Comparison of ENCODE assay signal across 17 mouse cellular contexts in the genomic region with DNA sequence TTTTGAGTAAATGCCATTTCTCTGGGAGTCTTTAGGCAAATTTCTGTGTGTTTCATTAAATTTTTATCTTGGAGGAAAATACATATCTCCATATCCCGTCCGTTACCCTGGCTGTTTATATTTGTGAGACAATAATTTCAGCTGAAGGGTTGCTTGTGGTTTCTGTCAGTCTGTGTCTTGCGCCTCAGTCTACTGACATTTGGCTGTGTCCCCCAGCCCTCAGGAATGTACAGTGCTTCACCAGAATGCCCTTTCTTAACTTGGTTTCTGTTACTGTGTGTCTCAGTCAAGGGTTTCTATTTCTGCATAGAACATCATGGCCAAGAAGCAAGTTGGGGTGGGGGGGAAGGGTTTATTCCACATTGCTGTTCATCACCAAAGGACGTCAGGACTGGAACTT. TPM values are rescaled to one million over a fixed set of nuclear protein-coding genes. Genes with fewer than 3 reads are reported as not detected.
"Had no signal": no experiment of that assay in that cellular context is flagged by ENCODE, and none has a peak within 500 bp of the region (broad histone marks: within the 10 kb centered on the region; RNA-seq: fewer than 3 reads in every experiment).

No protein-coding gene starts in this region.

- H3K4me2 ChIP-seq: liver, embryonic 11.5 days; liver, embryonic 13.5 days; liver, embryonic 15.5 days; midbrain, embryonic 12.5 days; midbrain, embryonic 15.5 days; neural tube, embryonic 12.5 days; stomach, embryonic 15.5 days had no signal

- H3K27ac ChIP-seq: liver, embryonic 13.5 days; liver, embryonic 15.5 days; macrophage; midbrain, embryonic 12.5 days; midbrain, embryonic 15.5 days; neural tube, embryonic 12.5 days; stomach, embryonic 15.5 days; stomach, postnatal 0 days had no signal

- DNase-seq: liver, embryonic 13.5 days; liver, postnatal 0 days; lung, postnatal 14 days; lung, postnatal 36 days; right cerebral cortex, postnatal 14 days; thymus, adult 2 months; thymus, postnatal 25 days; thymus, postnatal 4 days had no signal

- ATAC-seq: liver, postnatal 0 days; midbrain, embryonic 15.5 days had no signal

- H3K4me3 ChIP-seq: liver, embryonic 13.5 days; liver, embryonic 15.5 days; megakaryocyte, embryonic 14.5 days; midbrain, embryonic 12.5 days; midbrain, embryonic 15.5 days; neural tube, embryonic 12.5 days; stomach, embryonic 15.5 days had no signal

- H3K9ac ChIP-seq: liver, embryonic 13.5 days; liver, embryonic 15.5 days; liver, postnatal 0 days; midbrain, embryonic 12.5 days; midbrain, embryonic 15.5 days; neural tube, embryonic 12.5 days; stomach, embryonic 15.5 days had no signal

- H3K9me3 ChIP-seq: liver, embryonic 13.5 days; liver, embryonic 15.5 days; midbrain, embryonic 12.5 days; midbrain, embryonic 15.5 days; neural tube, embryonic 12.5 days; stomach, embryonic 15.5 days had no signal

- H3K4me1 ChIP-seq: liver, embryonic 13.5 days; liver, embryonic 15.5 days; megakaryocyte, embryonic 14.5 days; midbrain, embryonic 12.5 days; midbrain, embryonic 15.5 days; neural tube, embryonic 12.5 days; stomach, embryonic 15.5 days had no signal

- H3K36me3 ChIP-seq: liver, embryonic 13.5 days; liver, embryonic 15.5 days; midbrain, embryonic 12.5 days; midbrain, embryonic 15.5 days; neural tube, embryonic 12.5 days; stomach, embryonic 15.5 days had no signal

- H3K27me3 ChIP-seq: liver, embryonic 13.5 days; liver, embryonic 15.5 days; megakaryocyte, embryonic 14.5 days; midbrain, embryonic 12.5 days; midbrain, embryonic 15.5 days; neural tube, embryonic 12.5 days; stomach, embryonic 15.5 days had no signal

RNA-seq across cellular contexts. Expression of gene Amigo2, which starts 42.1 kb away (rescaled TPM):
- polyA plus RNA-seq: macrophage had no signal
